Mouse (Mus musculus): ENCODE results near the gene Slc5a6. TPM values are rescaled to one million over a fixed set of nuclear protein-coding genes. Genes with fewer than 3 reads are reported as not detected.

The Slc5a6 gene
- polyA plus RNA-seq, 1 experiment from 2014 or later, result 12.5 TPM

DNA sequence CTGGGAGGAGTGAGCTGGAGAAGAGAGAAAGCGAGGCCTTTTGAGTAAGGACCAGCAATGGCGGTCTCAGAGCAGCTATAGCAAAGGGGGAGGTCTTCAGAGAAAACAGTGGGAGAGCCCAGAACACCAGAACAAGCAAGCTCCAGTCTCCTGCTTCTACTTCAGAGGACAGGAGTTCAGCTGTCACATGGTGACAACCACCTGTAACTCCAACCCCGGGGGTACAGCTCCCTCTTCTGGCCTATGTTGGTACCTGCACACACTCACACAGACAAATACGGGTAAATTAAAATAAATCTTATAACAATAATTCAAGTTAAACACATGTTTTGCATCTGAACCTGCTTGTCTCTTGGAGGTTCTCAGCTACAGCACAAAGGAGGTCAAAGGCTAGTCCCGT is 50.4 kb downstream of the Slc5a6 start:
- 24% methylated on average over 5 of the region's 5 CpGs for WGBS
- peaks cover 4% of the 10 kb centered on the region; the same call in 1 of the 2 replicates for H3K4me1 ChIP-seq (replicated peaks)
- H3K36me3 ChIP-seq, result no peaks in the 10 kb centered on the region
- H3K27ac ChIP-seq, result no peak overlapping the region
- no peak overlapping the region for H3K4me3 ChIP-seq (replicated peaks)
- H3K9ac ChIP-seq (replicated peaks), result no peak overlapping the region
- H3K4me2 ChIP-seq, result no peak overlapping the region
- no peak for ATAC-seq (ENCODE audit: insufficient number of reproducible peaks, insufficient read depth, low FRiP score, low TSS enrichment, low read depth)
- no peaks in the 10 kb centered on the region for H3K9me3 ChIP-seq
- H3K27me3 ChIP-seq, result no peaks in the 10 kb centered on the region

GRCm38 (mm10) chr5:30994910-30995635 is 53.7 kb downstream of the Slc5a6 start:
- Histone ChIP-seq H3K4me1 (replicated peaks) (no peaks in the 10 kb centered on the region), H3K27ac (no peak overlapping the region), H3K9ac (replicated peaks) (no peak overlapping the region), H3K4me3 (replicated peaks) (no peak overlapping the region), H3K4me2 (no peak overlapping the region), H3K36me3 (no peaks in the 10 kb centered on the region), H3K27me3 (no peaks in the 10 kb centered on the region), H3K9me3 (no peaks in the 10 kb centered on the region)
- ATAC-seq (ENCODE audit: insufficient number of reproducible peaks, insufficient read depth, low FRiP score, low TSS enrichment, low read depth), result no peak
- WGBS, result 70% methylated on average over 11 of the region's 11 CpGs

GRCm38 (mm10) chr5:30994074-30994473 is 54.6 kb downstream of the Slc5a6 start:
- Histone ChIP-seq H3K36me3 (no peaks in the 10 kb centered on the region), H3K9me3 (no peaks in the 10 kb centered on the region), H3K9ac (replicated peaks) (no peak overlapping the region), H3K4me3 (replicated peaks) (no peak overlapping the region), H3K4me1 (replicated peaks) (no peaks in the 10 kb centered on the region), H3K27me3 (no peaks in the 10 kb centered on the region), H3K27ac (no peak overlapping the region), H3K4me2 (no peak overlapping the region)
- 72% methylated on average over 3 of the region's 3 CpGs for WGBS
- no peak for ATAC-seq (ENCODE audit: insufficient number of reproducible peaks, insufficient read depth, low FRiP score, low TSS enrichment, low read depth)

- Histone ChIP-seq H3K4me3 (replicated peaks) (no peak overlapping the region), H3K9me3 (no peaks in the 10 kb centered on the region), H3K4me1 (replicated peaks) (no peaks in the 10 kb centered on the region), H3K4me2 (no peak overlapping the region), H3K36me3 (no peaks in the 10 kb centered on the region), H3K27me3 (no peaks in the 10 kb centered on the region), H3K27ac (no peak overlapping the region), H3K9ac (replicated peaks) (no peak overlapping the region)
- 77% methylated on average over 5 of the region's 5 CpGs for WGBS
- ATAC-seq (ENCODE audit: insufficient number of reproducible peaks, insufficient read depth, low FRiP score, low TSS enrichment, low read depth), result no peak
These were observed 55.6 kb downstream of the Slc5a6 start for GRCm38 (mm10) chr5:30992980-30993676.

Other genes starting within 250 kb of the Slc5a6 start
- gene Mapre3, start 234.3 kb downstream of the Slc5a6 start, polyA plus RNA-seq (2016; fragmentation: Nextera tagmentation; extraction: Ambion mirVana), result 26.8 and 28.4 TPM in 2 replicates
- 80.4 and 84.6 TPM in 2 replicates for gene Tmem214, start 180.9 kb downstream of the Slc5a6 start, polyA plus RNA-seq (2016; fragmentation: Nextera tagmentation; extraction: Ambion mirVana)
- 35.8 and 42.0 TPM in 2 replicates for gene Agbl5, start 160.2 kb downstream of the Slc5a6 start, polyA plus RNA-seq (2016; fragmentation: Nextera tagmentation; extraction: Ambion mirVana)
- gene Ost4, start 141.1 kb downstream of the Slc5a6 start, polyA plus RNA-seq (2016; fragmentation: Nextera tagmentation; extraction: Ambion mirVana), result 351 and 355 TPM in 2 replicates
- gene Emilin1, start 135.5 kb downstream of the Slc5a6 start, polyA plus RNA-seq (2016; fragmentation: Nextera tagmentation; extraction: Ambion mirVana), result 221 and 225 TPM in 2 replicates
- gene Khk, start 127.5 kb downstream of the Slc5a6 start, polyA plus RNA-seq (2016; fragmentation: Nextera tagmentation; extraction: Ambion mirVana), result 11.7 and 14.6 TPM in 2 replicates
- 4.1 and 4.4 TPM in 2 replicates for gene Cgref1, start 103.3 kb downstream of the Slc5a6 start, polyA plus RNA-seq (2016; fragmentation: Nextera tagmentation; extraction: Ambion mirVana)
- 132 and 133 TPM in 2 replicates for gene Preb, start 88.6 kb downstream of the Slc5a6 start, polyA plus RNA-seq (2016; fragmentation: Nextera tagmentation; extraction: Ambion mirVana)
- gene Tcf23, start 80.3 kb downstream of the Slc5a6 start, polyA plus RNA-seq (2016; fragmentation: Nextera tagmentation; extraction: Ambion mirVana), result not detected in 2 replicates
- 105 and 107 TPM in 2 replicates for gene Atraid, start 612 bp downstream of the Slc5a6 start, polyA plus RNA-seq (2016; fragmentation: Nextera tagmentation; extraction: Ambion mirVana)
- 48.0 and 50.9 TPM in 2 replicates for gene Cad, start 5.9 kb upstream of the Slc5a6 start, polyA plus RNA-seq (2016; fragmentation: Nextera tagmentation; extraction: Ambion mirVana)
- not detected in 2 replicates for gene Dnajc5g, start 57.4 kb upstream of the Slc5a6 start, polyA plus RNA-seq (2016; fragmentation: Nextera tagmentation; extraction: Ambion mirVana)
- 0.13 and 0.21 TPM in 2 replicates for gene Slc30a3, start 59.3 kb upstream of the Slc5a6 start, polyA plus RNA-seq (2016; fragmentation: Nextera tagmentation; extraction: Ambion mirVana)
- 2.1 and 3.6 TPM in 2 replicates for gene Trim54, start 67.8 kb upstream of the Slc5a6 start, polyA plus RNA-seq (2016; fragmentation: Nextera tagmentation; extraction: Ambion mirVana)
- not detected in 2 replicates for gene Ucn, start 89.9 kb upstream of the Slc5a6 start, polyA plus RNA-seq (2016; fragmentation: Nextera tagmentation; extraction: Ambion mirVana)
- 59.4 and 63.0 TPM in 2 replicates for gene Mpv17, start 105.3 kb upstream of the Slc5a6 start, polyA plus RNA-seq (2016; fragmentation: Nextera tagmentation; extraction: Ambion mirVana)
- gene Gm29609, start 131.0 kb upstream of the Slc5a6 start, polyA plus RNA-seq (2016; fragmentation: Nextera tagmentation; extraction: Ambion mirVana), result 0.80 and 1.5 TPM in 2 replicates
- gene Gtf3c2, start 131.2 kb upstream of the Slc5a6 start, polyA plus RNA-seq (2016; fragmentation: Nextera tagmentation; extraction: Ambion mirVana), result 101 and 108 TPM in 2 replicates
- gene Snx17, start 144.3 kb upstream of the Slc5a6 start, polyA plus RNA-seq (2016; fragmentation: Nextera tagmentation; extraction: Ambion mirVana), result 149 and 153 TPM in 2 replicates
- gene Eif2b4, start 144.5 kb upstream of the Slc5a6 start, polyA plus RNA-seq (2016; fragmentation: Nextera tagmentation; extraction: Ambion mirVana), result 69.3 and 76.1 TPM in 2 replicates
- 16.7 and 19.3 TPM in 2 replicates for gene Zfp513, start 153.4 kb upstream of the Slc5a6 start, polyA plus RNA-seq (2016; fragmentation: Nextera tagmentation; extraction: Ambion mirVana)
- gene Ppm1g, start 171.8 kb upstream of the Slc5a6 start, polyA plus RNA-seq (2016; fragmentation: Nextera tagmentation; extraction: Ambion mirVana), result 146 and 153 TPM in 2 replicates
- gene Nrbp1, start 191.9 kb upstream of the Slc5a6 start, polyA plus RNA-seq (2016; fragmentation: Nextera tagmentation; extraction: Ambion mirVana), result 128 and 138 TPM in 2 replicates
- gene Gm9970, start 192.3 kb upstream of the Slc5a6 start, polyA plus RNA-seq (2016; fragmentation: Nextera tagmentation; extraction: Ambion mirVana), result 0.84 TPM in 1 of 2 replicates, not detected in the other
- gene Krtcap3, start 202.8 kb upstream of the Slc5a6 start, polyA plus RNA-seq (2016; fragmentation: Nextera tagmentation; extraction: Ambion mirVana), result 24.4 and 26.3 TPM in 2 replicates
- gene Ift172, start 242.2 kb upstream of the Slc5a6 start, polyA plus RNA-seq (2016; fragmentation: Nextera tagmentation; extraction: Ambion mirVana), result 55.3 and 55.4 TPM in 2 replicates
- 86.3 and 87.3 TPM in 2 replicates for gene Fndc4, start 247.2 kb upstream of the Slc5a6 start, polyA plus RNA-seq (2016; fragmentation: Nextera tagmentation; extraction: Ambion mirVana)
- 0.45 and 0.74 TPM in 2 replicates for gene Gckr, start 248.5 kb upstream of the Slc5a6 start, polyA plus RNA-seq (2016; fragmentation: Nextera tagmentation; extraction: Ambion mirVana)

Measured in limb, embryonic 12.5 days (tissue).